Mouse (Mus musculus) neural tube, embryonic 14.5 days (tissue): ENCODE data around the gene 9130230L23Rik. TPM values are rescaled to one million over a fixed set of nuclear protein-coding genes. Genes with fewer than 3 reads are reported as not detected.
"Not testable (repeated sequence)": the region's sequence is repeated elsewhere in the genome, so short reads cannot be mapped to it uniquely, and the experiment has no call there.

ENCODE experiments used
- ATAC-seq: fragments of 200-750 bp; cut with Nextera tagmentation; 2 replicates; pipeline ENCODE4 v1.8.0; 2017; ENCODE audit warnings: low read depth, mild to moderate bottlenecking, moderate TSS enrichment, moderate library complexity
- H3K27ac ChIP-seq: fragments of 300-500 bp; sonication (generic); 2 replicates; pipeline ENCODE4 v1.5.1; 2014; ENCODE audit warnings: low read depth, mild to moderate bottlenecking, control low read depth, low read length, moderate library complexity, mixed read lengths
- H3K27me3 ChIP-seq: fragments of 300-500 bp; sonication (generic); 2 replicates; pipeline ENCODE4 v1.6.1; 2014; ENCODE audit warnings: low read length; ENCODE audit not compliant: control insufficient read depth, insufficient read depth
- H3K36me3 ChIP-seq: fragments of 300-500 bp; sonication (generic); 2 replicates; pipeline ENCODE4 v1.6.1; 2014; ENCODE audit warnings: low read length, mixed read lengths; ENCODE audit not compliant: control insufficient read depth, insufficient read depth
- H3K4me1 ChIP-seq: fragments of 300-500 bp; sonication (generic); 2 replicates; pipeline ENCODE4 v1.6.1; 2014; ENCODE audit warnings: low read length; ENCODE audit not compliant: control insufficient read depth, insufficient read depth
- H3K4me2 ChIP-seq: fragments of 300-500 bp; sonication (generic); 2 replicates; pipeline ENCODE4 v1.6.1; 2014; ENCODE audit warnings: mild to moderate bottlenecking, low read depth, low read length, control low read depth
- H3K4me3 ChIP-seq: fragments of 300-500 bp; sonication (generic); 2 replicates; pipeline ENCODE4 v1.5.1; 2014; ENCODE audit warnings: low read depth, low read length, control low read depth, mixed read lengths
- H3K9ac ChIP-seq: fragments of 300-500 bp; sonication (generic); replicated peaks from 2 replicates; pipeline ENCODE4 v1.6.1; 2014; ENCODE audit warnings: low read depth, mild to moderate bottlenecking, control low read depth, low read length, mixed read lengths
- H3K9me3 ChIP-seq: fragments of 300-500 bp; sonication (generic); 2 replicates; pipeline ENCODE4 v1.6.1; 2016; ENCODE audit warnings: low read length; ENCODE audit not compliant: control insufficient read depth
- WGBS: fragments of 180-500 bp; shearing (Covaris S2); extraction: QIAGEN DNeasy Blood & Tissue Kit; methylation state at CpG from one replicate; pipeline ENCODE4 v1.1.7; 2014; 5-methylcytosine and 5-hydroxymethylcytosine counted together
- polyA plus RNA-seq: library from polyadenylated mRNA; unstranded; fragments of >200 nt; fragmentation: Nextera tagmentation; extraction: Ambion mirVana; gene quantifications from 2 replicates; pipeline ENCODE4 v1.2.1, GENCODE M21; 2014

Gene 9130230L23Rik
- polyA plus RNA-seq, 1 experiment from 2014 or later: not detected

GRCm38 (mm10) chr5:65994643-65995042 is 9.4 kb downstream of the 9130230L23Rik start:
- no peak overlapping the region for H3K4me3 ChIP-seq
- H3K36me3 ChIP-seq: no peaks in the 10 kb centered on the region
- 89% methylated on average over 6 of the region's 6 CpGs for WGBS
- H3K9ac ChIP-seq: no peak overlapping the region
- ATAC-seq: no peak
- H3K27ac ChIP-seq: no peak overlapping the region
- H3K4me2 ChIP-seq: no peak overlapping the region
- no peaks in the 10 kb centered on the region for H3K27me3 ChIP-seq
- no peaks in the 10 kb centered on the region for H3K9me3 ChIP-seq
- H3K4me1 ChIP-seq: no peaks in the 10 kb centered on the region

- no peak overlapping the region for H3K27ac ChIP-seq
- ATAC-seq: no peak
- no peaks in the 10 kb centered on the region for H3K27me3 ChIP-seq
- H3K9ac ChIP-seq: no peak overlapping the region
- no peaks in the 10 kb centered on the region for H3K4me1 ChIP-seq
- no peak overlapping the region for H3K4me2 ChIP-seq
- 94% methylated on average over 2 of the region's 2 CpGs for WGBS
- no peaks in the 10 kb centered on the region for H3K36me3 ChIP-seq
- H3K9me3 ChIP-seq: no peaks in the 10 kb centered on the region
- H3K4me3 ChIP-seq: no peak overlapping the region
Observed at GRCm38 (mm10) chr5:65991191-65991590, 12.9 kb downstream of the 9130230L23Rik start.

GRCm38 (mm10) chr5:65987004-65987403 is 17.1 kb downstream of the 9130230L23Rik start:
- not testable (repeated sequence) for H3K9ac ChIP-seq, H3K27ac ChIP-seq, H3K4me3 ChIP-seq, ATAC-seq, H3K9me3 ChIP-seq, H3K27me3 ChIP-seq, H3K4me2 ChIP-seq, H3K36me3 ChIP-seq, H3K4me1 ChIP-seq
- WGBS: 77% methylated on average over 3 of the region's 3 CpGs

- ATAC-seq: no peak
- no peaks in the 10 kb centered on the region for H3K27me3 ChIP-seq
- no peaks in the 10 kb centered on the region for H3K9me3 ChIP-seq
- no peak overlapping the region for H3K4me3 ChIP-seq
- no peaks in the 10 kb centered on the region for H3K36me3 ChIP-seq
- no peak overlapping the region for H3K9ac ChIP-seq
- H3K4me2 ChIP-seq: no peak overlapping the region
- H3K4me1 ChIP-seq: no peaks in the 10 kb centered on the region
- no peak overlapping the region for H3K27ac ChIP-seq
- 93% methylated on average over 5 of the region's 5 CpGs for WGBS
Observed at GRCm38 (mm10) chr5:65986426-65986825, 17.7 kb downstream of the 9130230L23Rik start.

- Histone ChIP-seq H3K27ac (no peak overlapping the region), H3K36me3 (no peaks in the 10 kb centered on the region), H3K9me3 (no peaks in the 10 kb centered on the region), H3K4me3 (no peak overlapping the region), H3K27me3 (no peaks in the 10 kb centered on the region), H3K9ac (no peak overlapping the region), H3K4me2 (no peak overlapping the region), H3K4me1 (no peaks in the 10 kb centered on the region)
- ATAC-seq: no peak
- 89% methylated on average over 13 of the region's 13 CpGs for WGBS
Observed at GRCm38 (mm10) chr5:65975731-65976130, 28.4 kb downstream of the 9130230L23Rik start.

- Histone ChIP-seq H3K9ac (no peak overlapping the region), H3K4me3 (no peak overlapping the region), H3K27ac (no peak overlapping the region), H3K4me1 (no peaks in the 10 kb centered on the region), H3K27me3 (no peaks in the 10 kb centered on the region), H3K36me3 (no peaks in the 10 kb centered on the region), H3K4me2 (no peak overlapping the region), H3K9me3 (no peaks in the 10 kb centered on the region)
- 79% methylated on average over 2 of the region's 2 CpGs for WGBS
- no peak for ATAC-seq
Observed at GRCm38 (mm10) chr5:65973189-65973588, 30.9 kb downstream of the 9130230L23Rik start.

- H3K4me2 ChIP-seq: no peak overlapping the region
- ATAC-seq: no peak
- H3K27me3 ChIP-seq: no peaks in the 10 kb centered on the region
- 97% methylated on average over 3 of the region's 3 CpGs for WGBS
- no peak overlapping the region for H3K9ac ChIP-seq
- H3K36me3 ChIP-seq: no peaks in the 10 kb centered on the region
- H3K4me3 ChIP-seq: no peak overlapping the region
- no peaks in the 10 kb centered on the region for H3K9me3 ChIP-seq
- H3K4me1 ChIP-seq: no peaks in the 10 kb centered on the region
- no peak overlapping the region for H3K27ac ChIP-seq
Observed at GRCm38 (mm10) chr5:65968004-65968403, 36.1 kb downstream of the 9130230L23Rik start.

GRCm38 (mm10) chr5:65967091-65967490 is 37.0 kb downstream of the 9130230L23Rik start:
- no peaks in the 10 kb centered on the region for H3K36me3 ChIP-seq
- H3K4me1 ChIP-seq: no peaks in the 10 kb centered on the region
- H3K27ac ChIP-seq: no peak overlapping the region
- 70% methylated on average over 12 of the region's 12 CpGs for WGBS
- H3K4me2 ChIP-seq: no peak overlapping the region
- H3K27me3 ChIP-seq: no peaks in the 10 kb centered on the region
- no peaks in the 10 kb centered on the region for H3K9me3 ChIP-seq
- H3K4me3 ChIP-seq: no peak overlapping the region
- no peak for ATAC-seq
- no peak overlapping the region for H3K9ac ChIP-seq

- Histone ChIP-seq H3K36me3 (no peaks in the 10 kb centered on the region), H3K4me2 (no peak overlapping the region), H3K9me3 (no peaks in the 10 kb centered on the region), H3K27me3 (no peaks in the 10 kb centered on the region), H3K4me1 (no peaks in the 10 kb centered on the region), H3K9ac (no peak overlapping the region), H3K27ac (no peak overlapping the region), H3K4me3 (no peak overlapping the region)
- no peak for ATAC-seq
- 69% methylated on average over 7 of the region's 7 CpGs for WGBS
Observed at GRCm38 (mm10) chr5:65965771-65966279, 38.3 kb downstream of the 9130230L23Rik start.
